Mouse (Mus musculus): Measurements from ENCODE around the gene Teddm2.

Gene Teddm2

GRCm38 (mm10) chr1:153814278-153814677, 85.8 kb downstream of the Teddm2 start:
- DNase-seq: no peak

DNA sequence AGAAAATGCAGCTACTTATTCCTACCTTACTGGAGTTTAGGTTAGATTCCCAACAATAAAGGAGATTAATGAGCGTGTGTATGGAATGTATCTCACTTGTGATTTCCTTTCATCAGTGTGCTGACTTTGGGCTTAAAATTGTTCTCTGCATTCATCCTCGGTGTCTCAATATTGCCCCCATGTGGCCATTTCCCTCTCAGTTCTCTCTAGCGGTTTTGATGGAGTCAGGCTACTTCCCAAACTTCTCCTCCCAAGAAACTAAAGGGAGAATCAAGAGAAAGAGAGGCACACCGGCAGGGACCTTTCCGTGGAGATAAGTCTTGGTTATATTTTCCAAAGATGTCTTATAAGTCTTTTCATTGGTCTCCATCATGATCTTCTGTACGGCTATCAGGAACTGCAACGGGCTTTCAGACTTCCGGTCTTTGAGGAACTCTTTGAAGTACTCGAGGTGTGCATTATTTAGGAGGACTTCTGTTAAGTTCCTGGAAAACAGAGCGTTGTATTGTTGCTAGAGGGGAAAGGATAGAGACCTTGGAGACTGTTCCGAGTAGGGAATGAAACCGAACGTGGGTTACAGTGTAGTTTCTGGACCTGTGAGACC, 92.5 kb downstream of the Teddm2 start:
- peak; percentile 82 for DNase-seq

- DNase-seq: no peak
Measured at GRCm38 (mm10) chr1:153803530-153803929, 96.5 kb downstream of the Teddm2 start.

DNA sequence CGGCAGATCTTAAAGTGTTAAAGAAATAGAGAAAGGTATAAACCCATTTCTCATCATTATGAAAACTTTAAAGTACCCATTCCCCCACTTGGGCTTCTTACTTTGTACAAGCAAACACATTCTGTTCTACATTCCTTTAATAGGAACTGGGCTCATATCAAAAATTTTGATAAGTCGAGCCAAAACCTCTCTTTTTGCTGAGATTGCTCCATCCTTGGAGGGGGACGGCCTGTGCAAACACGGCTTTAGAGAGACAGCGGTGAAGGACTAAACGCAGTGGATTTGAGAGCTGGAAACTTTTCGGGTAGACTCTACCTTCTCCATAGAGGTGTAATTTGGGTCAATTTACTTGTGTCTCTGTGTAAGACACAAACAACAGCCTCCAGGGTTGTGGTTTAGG, 97.3 kb downstream of the Teddm2 start:
- peak; percentile 12 for DNase-seq

All from kidney, postnatal 10 days (tissue).